Mouse (Mus musculus): ENCODE data around the gene Ripor2. TPM values are rescaled to one million over a fixed set of nuclear protein-coding genes. Genes with fewer than 3 reads are reported as not detected.

The Ripor2 gene
- polyA plus RNA-seq (2012; ENCODE audit: low replicate concordance), result 8.4 and 17.9 TPM in 2 replicates

GRCm38 (mm10) chr13:24581833-24582232, at the start of gene Ripor2:
Gene Ripor2 (plus strand): TSS chr13:24582189.

GRCm38 (mm10) chr13:24741028-24741427, 159.0 kb downstream of the Ripor2 start, which contains the start of gene Armh2:
Gene Armh2 (plus strand): TSS chr13:24741232.

GRCm38 (mm10) chr13:24761403-24762227, 179.6 kb downstream of the Ripor2 start, which contains the start of gene Gmnn:
Gene Gmnn (minus strand): TSS chr13:24761923.

Other genes starting within 250 kb of the Ripor2 start
- gene Armh2, start 159.0 kb downstream of the Ripor2 start, polyA plus RNA-seq (2012; ENCODE audit: low replicate concordance), result not detected in 2 replicates
- 1.1 and 3.3 TPM in 2 replicates for gene Gmnn, start 179.7 kb downstream of the Ripor2 start, polyA plus RNA-seq (2012; ENCODE audit: low replicate concordance)
- gene BC005537, start 219.5 kb downstream of the Ripor2 start, polyA plus RNA-seq (2012; ENCODE audit: low replicate concordance), result 73.7 and 119 TPM in 2 replicates
- gene Acot13, start 249.4 kb downstream of the Ripor2 start, polyA plus RNA-seq (2012; ENCODE audit: low replicate concordance), result 7.5 and 26.3 TPM in 2 replicates
- 20.6 and 36.1 TPM in 2 replicates for gene Tdp2, start 249.5 kb downstream of the Ripor2 start, polyA plus RNA-seq (2012; ENCODE audit: low replicate concordance)